Mouse (Mus musculus) testis, postnatal 10 days (tissue): Measurements from ENCODE around the gene Atp2a1.

ENCODE experiments used
- DNase-seq: peaks from one replicate; pipeline ENCODE4 v3.0.0; 2021; ENCODE audit warnings: low spot score

Gene Atp2a1

GRCm38 (mm10) chr7:126472713-126473112 lies 9.8 kb upstream of the Atp2a1 start:
- DNase-seq: peak; percentile 46

GRCm38 (mm10) chr7:126472306-126472705 lies 9.4 kb upstream of the Atp2a1 start:
- peak; percentile 45 for DNase-seq

DNA sequence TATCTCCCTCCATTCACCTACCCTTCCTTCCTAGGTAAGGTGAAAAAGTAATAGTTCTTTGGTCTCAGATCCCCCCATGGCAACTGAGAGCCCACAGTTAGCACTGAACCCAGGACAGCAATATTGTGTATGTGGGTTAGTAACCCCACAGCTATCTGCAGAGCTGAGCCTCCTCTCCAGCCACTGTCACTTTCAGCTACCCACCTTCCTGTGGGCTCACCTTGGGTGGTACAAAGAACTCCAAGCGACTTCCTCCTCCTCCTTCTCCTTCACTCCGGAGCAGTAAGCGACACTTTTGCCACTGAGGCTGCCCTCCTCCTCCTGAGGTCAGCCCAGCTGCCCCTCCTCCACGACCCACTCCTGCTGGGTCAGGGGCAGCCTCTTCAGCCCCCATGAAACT lies 8.9 kb upstream of the Atp2a1 start:
- no peak for DNase-seq

GRCm38 (mm10) chr7:126471361-126471760 lies 8.5 kb upstream of the Atp2a1 start:
- DNase-seq: no peak

DNA sequence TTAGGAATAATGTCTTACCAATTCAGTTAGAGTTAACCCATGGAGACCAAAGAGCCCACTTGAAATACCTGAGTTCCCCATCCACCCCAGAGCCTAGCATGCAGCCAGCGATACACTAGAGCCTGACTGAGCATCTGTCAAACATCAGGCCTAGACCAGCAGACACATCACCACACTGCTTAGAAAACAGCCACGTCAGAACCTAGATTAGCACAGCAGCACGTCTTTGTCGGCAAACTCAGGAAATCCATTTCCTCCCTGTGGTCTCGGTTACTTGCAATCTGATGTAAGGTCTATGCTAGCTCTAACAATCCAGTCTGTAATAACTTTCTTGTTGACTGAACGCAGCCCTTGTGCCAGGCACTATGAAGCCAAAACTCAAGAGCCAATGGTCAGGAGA lies 7.2 kb upstream of the Atp2a1 start:
- no peak for DNase-seq

GRCm38 (mm10) chr7:126467834-126468627 lies 5.1 kb upstream of the Atp2a1 start:
- no peak for DNase-seq

DNA sequence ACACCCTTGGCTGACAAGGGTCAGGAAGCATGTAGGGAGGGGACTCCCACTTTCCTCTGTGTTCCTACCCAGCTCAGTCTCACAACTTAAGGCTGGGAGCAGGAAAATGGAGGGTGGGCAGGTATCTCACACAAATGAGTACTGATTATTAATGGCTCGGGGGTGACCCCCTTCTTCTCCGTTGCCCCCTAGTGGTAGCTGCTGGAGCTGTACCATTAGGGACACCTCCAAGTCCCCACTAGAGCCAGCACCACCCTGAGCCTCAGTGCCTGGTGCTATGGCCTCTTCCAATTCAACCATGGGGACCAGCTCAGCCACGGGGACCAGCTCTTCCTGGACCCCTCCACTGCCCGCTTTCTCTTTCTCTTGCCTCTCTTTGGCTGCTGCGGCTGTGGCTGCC lies 4.4 kb upstream of the Atp2a1 start:
- DNase-seq: peak; percentile 70

GRCm38 (mm10) chr7:126466707-126467106 lies 3.8 kb upstream of the Atp2a1 start:
- DNase-seq: no peak

DNA sequence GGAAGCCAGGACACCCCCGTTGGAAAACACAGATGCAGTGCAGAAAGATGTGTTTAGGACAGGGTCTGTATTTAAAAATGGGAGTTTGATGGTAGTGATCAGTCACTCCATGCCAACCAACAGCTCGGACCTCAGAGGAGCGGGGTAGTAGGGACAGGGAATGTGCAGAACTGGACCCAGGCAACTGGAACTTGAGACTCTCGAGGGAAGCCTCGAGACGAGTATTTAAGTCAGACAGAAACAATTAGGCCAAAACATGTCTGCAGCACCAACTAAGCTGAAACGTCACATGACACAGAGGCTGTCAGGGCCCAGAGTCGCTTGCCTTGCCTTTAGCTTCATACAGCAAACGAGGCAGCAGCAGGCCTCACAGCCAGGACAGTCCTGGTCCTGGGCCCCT lies 3.2 kb upstream of the Atp2a1 start:
- no peak for DNase-seq

DNA sequence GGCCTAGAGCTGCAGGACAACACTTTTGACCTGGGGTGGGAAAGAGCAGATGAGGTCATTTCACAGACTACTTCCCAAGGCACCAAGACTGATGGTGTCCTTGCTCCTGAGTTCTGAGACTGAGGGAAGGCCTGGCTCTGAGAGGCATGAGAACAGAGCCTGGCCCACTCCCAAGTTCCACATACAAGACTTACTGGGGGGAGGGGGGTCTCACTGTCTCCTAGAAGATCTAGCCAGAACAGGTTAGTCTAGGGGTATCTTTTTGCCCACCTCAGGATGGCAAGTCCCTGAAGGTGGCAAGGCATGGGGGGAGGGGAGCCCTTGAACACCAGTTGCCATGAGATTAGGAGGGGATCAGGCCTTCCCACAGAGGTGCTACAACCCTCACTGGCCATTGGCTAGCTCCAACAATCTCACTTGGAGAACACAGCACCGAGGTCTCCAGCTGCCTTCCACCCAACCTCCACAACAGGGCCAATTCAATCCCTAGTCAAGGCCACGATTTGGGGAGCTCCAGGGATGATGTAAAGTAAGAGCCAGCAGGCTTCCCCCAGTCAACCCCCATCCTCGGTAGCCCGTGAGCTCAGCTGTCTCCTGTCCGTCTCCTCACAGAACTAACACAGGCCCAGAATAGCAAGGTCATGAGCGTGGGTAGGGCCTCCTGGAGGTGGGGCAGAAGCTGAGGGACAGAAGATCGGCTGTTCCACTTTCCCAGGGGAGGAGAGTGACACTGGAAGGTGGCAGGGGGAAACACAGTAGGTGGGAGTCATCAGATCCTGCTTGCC lies 2.5 kb upstream of the Atp2a1 start:
- peak; percentile 70 for DNase-seq

- DNase-seq: peak; percentile 70
Measured at GRCm38 (mm10) chr7:126464836-126465235, 1.9 kb upstream of the Atp2a1 start.

DNA sequence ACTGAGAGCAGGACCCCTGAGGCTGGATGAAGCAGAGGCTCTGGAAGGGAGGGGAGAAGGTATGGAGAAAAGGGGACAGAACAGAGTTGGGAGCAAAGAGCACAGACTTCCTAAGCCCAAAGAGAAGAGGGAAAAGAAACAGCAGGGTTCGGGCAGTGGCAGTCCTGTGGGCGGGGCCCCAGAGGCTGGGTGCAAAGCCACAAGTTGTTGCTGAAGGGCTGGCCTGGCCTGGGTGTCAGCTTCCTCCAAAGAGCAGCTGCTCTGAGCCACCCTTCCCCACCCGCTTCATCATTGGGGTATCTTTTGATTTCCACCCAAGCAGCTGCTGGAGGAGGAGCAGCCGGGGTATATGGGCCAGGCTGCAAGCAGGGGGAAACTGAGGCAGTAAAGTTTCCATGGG lies 1.2 kb upstream of the Atp2a1 start:
- DNase-seq: peak; percentile 64

- no peak for DNase-seq
Measured at GRCm38 (mm10) chr7:126463547-126463946, 639 bp upstream of the Atp2a1 start.

DNA sequence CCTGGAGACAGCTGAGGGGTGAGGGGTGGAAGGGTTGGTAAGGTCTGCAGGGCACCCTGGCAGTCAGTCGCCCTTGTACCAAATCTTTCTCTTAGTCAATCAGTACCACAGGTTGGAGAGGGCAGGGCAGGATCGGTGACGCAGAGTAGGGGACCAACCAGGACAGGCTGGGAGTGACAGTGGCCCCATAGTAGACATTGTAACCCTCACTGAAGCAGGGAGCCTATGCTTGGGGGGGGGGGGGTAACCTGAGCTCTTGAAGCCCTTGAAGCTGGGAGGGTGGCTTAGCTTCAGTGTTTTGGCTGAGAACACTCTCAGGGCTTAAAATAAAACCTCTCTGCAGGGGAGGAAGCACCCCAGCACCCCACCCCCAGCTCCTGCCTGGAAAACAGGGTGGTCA lies 1.3 kb downstream of the Atp2a1 start:
- peak; percentile 32 for DNase-seq

DNA sequence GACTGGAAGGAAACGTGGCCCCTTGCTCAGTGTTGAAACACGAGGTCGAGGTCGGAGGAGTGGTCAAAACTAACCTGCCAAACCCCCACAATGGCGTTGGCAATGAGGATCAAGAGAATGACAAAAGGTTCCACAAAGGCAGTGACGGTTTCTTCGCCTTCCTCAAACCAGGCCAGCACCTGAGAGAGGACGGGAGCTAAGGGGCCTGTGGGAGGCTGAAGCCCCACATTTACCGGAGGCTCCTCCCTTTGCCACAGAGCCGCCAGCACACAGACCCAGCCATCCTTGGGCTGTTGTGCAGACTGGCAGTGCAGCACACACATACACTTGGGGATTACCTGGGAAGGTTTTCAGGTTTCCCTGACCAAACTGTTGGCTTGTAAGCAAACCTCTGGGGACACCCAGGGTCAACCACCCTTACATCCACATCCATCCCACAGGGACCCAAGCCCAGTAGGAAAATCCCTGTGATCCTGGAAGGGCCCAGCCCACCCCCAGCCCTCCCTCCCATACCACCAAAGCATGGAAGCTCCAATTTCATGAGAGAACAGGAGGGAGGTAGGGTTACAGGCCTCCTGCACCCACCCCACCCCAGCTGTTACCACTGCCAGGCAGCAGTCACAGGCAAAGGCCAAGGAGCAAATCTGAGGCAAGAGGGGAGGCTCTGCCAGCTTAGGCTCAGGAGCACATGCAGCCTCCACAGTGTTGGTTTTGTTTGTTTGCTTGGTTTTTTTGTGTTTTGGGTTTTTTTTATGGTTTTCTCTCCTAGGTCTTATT lies 2.1 kb downstream of the Atp2a1 start:
- peak; percentile 31 for DNase-seq

GRCm38 (mm10) chr7:126458844-126459618 lies 3.9 kb downstream of the Atp2a1 start:
- peak; percentile 47 for DNase-seq

- peak; percentile 33 for DNase-seq
Measured at GRCm38 (mm10) chr7:126458225-126458624, 4.7 kb downstream of the Atp2a1 start.

GRCm38 (mm10) chr7:126456382-126457266 lies 6.3 kb downstream of the Atp2a1 start:
- DNase-seq: peak; percentile 35

DNA sequence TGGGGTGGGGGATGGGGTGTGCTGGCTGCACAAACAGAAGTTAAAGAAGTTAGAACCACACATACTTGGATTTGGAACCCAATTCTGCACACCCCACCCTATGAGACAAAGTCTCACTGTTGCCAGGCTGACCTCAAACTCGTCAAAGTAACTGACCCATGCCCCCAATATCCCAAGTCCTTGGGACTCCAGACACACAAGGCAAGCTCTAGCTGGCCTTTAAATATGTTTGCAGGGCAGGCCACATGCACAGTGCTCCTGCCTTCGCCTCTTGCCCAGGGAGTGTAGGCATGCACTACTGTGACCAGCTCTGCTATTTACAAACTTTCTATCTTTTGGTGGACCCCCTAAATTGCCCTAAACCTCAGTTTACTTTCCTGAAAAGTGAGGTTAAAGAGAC lies 7.7 kb downstream of the Atp2a1 start:
- peak; percentile 32 for DNase-seq

GRCm38 (mm10) chr7:126453861-126454260 lies 9.0 kb downstream of the Atp2a1 start:
- DNase-seq: peak; percentile 48

DNA sequence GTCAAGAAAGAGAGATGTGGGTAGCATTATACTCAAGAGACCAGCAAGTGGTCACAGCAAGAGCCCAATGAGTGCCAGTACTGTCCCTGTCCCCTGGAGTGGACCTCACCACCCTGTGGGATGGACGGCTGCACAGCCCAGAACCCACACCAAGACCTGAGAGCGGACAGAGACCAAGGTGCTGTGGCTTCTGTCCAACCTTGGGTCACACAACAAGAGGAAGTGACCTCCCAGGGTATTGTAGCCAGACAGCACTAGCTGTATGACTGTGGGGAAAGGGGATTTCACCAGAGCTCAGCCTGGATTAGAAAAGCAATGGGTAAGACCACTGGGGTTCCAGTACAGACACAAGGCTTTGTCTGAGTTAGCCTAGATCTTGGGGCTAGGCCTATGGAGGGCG lies 10.7 kb downstream of the Atp2a1 start:
- no peak for DNase-seq
